Mouse (Mus musculus) midbrain, embryonic 16.5 days (tissue): ENCODE data around the gene Cacnb1. TPM values are rescaled to one million over a fixed set of nuclear protein-coding genes. Genes with fewer than 3 reads are reported as not detected.
A peak's percentile ranks its signal among the peaks of the same experiment; 100 is the strongest.

ENCODE experiments used
- ATAC-seq: fragments of 200-750 bp; cut with Nextera tagmentation; 2 replicates; pipeline ENCODE4 v1.8.0; 2017; ENCODE audit warnings: moderate TSS enrichment
- H3K27ac ChIP-seq: fragments of 300-500 bp; sonication (generic); 2 replicates; pipeline ENCODE4 v1.5.1; 2014; ENCODE audit warnings: mild to moderate bottlenecking, low read length, mixed read lengths
- H3K27me3 ChIP-seq: fragments of 300-500 bp; sonication (generic); 2 replicates; pipeline ENCODE4 v1.6.1; 2014; ENCODE audit warnings: low read depth, low read length, mixed read lengths; ENCODE audit not compliant: control insufficient read depth, insufficient read depth
- H3K36me3 ChIP-seq: fragments of 300-500 bp; sonication (generic); 2 replicates; pipeline ENCODE4 v1.6.1; 2014; ENCODE audit warnings: mild to moderate bottlenecking, low read length, moderate library complexity, mixed read lengths; ENCODE audit not compliant: control insufficient read depth, insufficient read depth
- H3K4me1 ChIP-seq: fragments of 300-500 bp; sonication (generic); 2 replicates; pipeline ENCODE4 v1.6.1; 2014; ENCODE audit warnings: mild to moderate bottlenecking, low read length, mixed read lengths; ENCODE audit not compliant: control insufficient read depth, insufficient read depth
- H3K4me2 ChIP-seq: fragments of 300-500 bp; sonication (generic); 2 replicates; pipeline ENCODE4 v1.6.1; 2014; ENCODE audit warnings: mild to moderate bottlenecking, low read length, mixed read lengths
- H3K4me3 ChIP-seq: fragments of 300-500 bp; sonication (generic); 2 replicates; pipeline ENCODE4 v1.5.1; 2014; ENCODE audit warnings: low read depth, mild to moderate bottlenecking, low read length, moderate library complexity, mixed read lengths
- H3K9ac ChIP-seq: fragments of 300-500 bp; sonication (generic); 2 replicates; pipeline ENCODE4 v1.6.1; 2014; ENCODE audit warnings: low read depth, low read length, mixed read lengths
- H3K9me3 ChIP-seq: fragments of 300-500 bp; sonication (generic); replicated peaks from 2 replicates; pipeline ENCODE4 v1.6.1; 2014; ENCODE audit warnings: mild to moderate bottlenecking, low read length, mixed read lengths; ENCODE audit not compliant: control insufficient read depth, poor library complexity, severe bottlenecking
- WGBS: fragments of 180-500 bp; shearing (Covaris S2); extraction: QIAGEN DNeasy Blood & Tissue Kit; methylation state at CpG from one replicate; pipeline ENCODE4 v1.1.7; 2014; 5-methylcytosine and 5-hydroxymethylcytosine counted together
- polyA plus RNA-seq: library from polyadenylated mRNA; unstranded; fragments of >200 nt; fragmentation: Nextera tagmentation; extraction: Ambion mirVana; gene quantifications from 2 replicates; pipeline ENCODE4 v1.2.1, GENCODE M21; 2015

The Cacnb1 gene
- polyA plus RNA-seq, 1 experiment from 2014 or later: 73.2 TPM

GRCm38 (mm10) chr11:98030701-98031442 lies 8.0 kb upstream of the Cacnb1 start:
- Histone ChIP-seq H3K27ac (no peak overlapping the region), H3K4me1 (peaks cover 25% of the 10 kb centered on the region), H3K9me3 (no peaks in the 10 kb centered on the region), H3K9ac (no peak overlapping the region), H3K27me3 (no peaks in the 10 kb centered on the region), H3K4me3 (no peak overlapping the region), H3K36me3 (peaks cover 23% of the 10 kb centered on the region), H3K4me2 (no peak overlapping the region)
- WGBS: 55% methylated on average over 5 of the region's 5 CpGs
- ATAC-seq: no peak

GRCm38 (mm10) chr11:98027785-98028184 lies 5.0 kb upstream of the Cacnb1 start:
- Histone ChIP-seq H3K4me2 (peak overlapping the region; percentile 71), H3K36me3 (peaks cover 23% of the 10 kb centered on the region), H3K27me3 (no peaks in the 10 kb centered on the region), H3K27ac (no peak overlapping the region), H3K4me3 (peak overlapping the region; percentile 83), H3K4me1 (peaks cover 26% of the 10 kb centered on the region), H3K9ac (peak overlapping the region; percentile 98), H3K9me3 (no peaks in the 10 kb centered on the region)
- WGBS: 18% methylated on average over 7 of the region's 7 CpGs
- ATAC-seq: no peak

GRCm38 (mm10) chr11:98027297-98027688 lies 4.5 kb upstream of the Cacnb1 start:
- peak overlapping the region; percentile 71 for H3K4me2 ChIP-seq
- peak overlapping the region; percentile 85 for H3K27ac ChIP-seq
- peak overlapping the region; percentile 98 for H3K9ac ChIP-seq
- H3K9me3 ChIP-seq: no peaks in the 10 kb centered on the region
- peaks cover 23% of the 10 kb centered on the region for H3K36me3 ChIP-seq
- WGBS: 0% methylated on average over 18 of the region's 18 CpGs
- peak overlapping the region; percentile 83 for H3K4me3 ChIP-seq
- H3K27me3 ChIP-seq: no peaks in the 10 kb centered on the region
- peaks cover 26% of the 10 kb centered on the region for H3K4me1 ChIP-seq
- no peak for ATAC-seq

GRCm38 (mm10) chr11:98026570-98027296 lies 3.9 kb upstream of the Cacnb1 start, which contains the start of gene Rpl19:
Rpl19 (plus strand) TSS chr11:98026710.
- ATAC-seq: peak; percentile 54
- WGBS: under 1% methylated on average over 57 of the region's 69 CpGs

GRCm38 (mm10) chr11:98026248-98026569 lies 3.4 kb upstream of the Cacnb1 start:
- Histone ChIP-seq H3K27ac (peak overlapping the region; percentile 85), H3K9ac (peak overlapping the region; percentile 98), H3K4me2 (peak overlapping the region; percentile 71), H3K36me3 (peaks cover 21% of the 10 kb centered on the region), H3K9me3 (no peaks in the 10 kb centered on the region), H3K4me1 (peaks cover 29% of the 10 kb centered on the region), H3K4me3 (peak overlapping the region; percentile 83), H3K27me3 (no peaks in the 10 kb centered on the region)
- 5% methylated on average over 15 of the region's 15 CpGs for WGBS
- ATAC-seq: no peak

More at GRCm38 (mm10) chr11:98026570-98027296, 3.9 kb upstream of the Cacnb1 start, which contains the start of gene Rpl19:
- H3K9ac ChIP-seq: peak within 1 kb of the TSS; percentile 98
- H3K4me3 ChIP-seq: peak within 1 kb of the TSS; percentile 83
- H3K27ac ChIP-seq: peak within 1 kb of the TSS; percentile 85
- H3K4me1 ChIP-seq: peaks cover 26% of the 10 kb centered on the region
- peaks cover 23% of the 10 kb centered on the region for H3K36me3 ChIP-seq
- peak within 1 kb of the TSS; percentile 71 for H3K4me2 ChIP-seq
- no peaks in the 10 kb centered on the region for H3K27me3 ChIP-seq
- no peaks in the 10 kb centered on the region for H3K9me3 ChIP-seq

GRCm38 (mm10) chr11:98024516-98024915 lies 1.7 kb upstream of the Cacnb1 start:
- Histone ChIP-seq H3K4me2 (no peak overlapping the region), H3K36me3 (peaks cover 10% of the 10 kb centered on the region), H3K9ac (no peak overlapping the region), H3K9me3 (no peaks in the 10 kb centered on the region), H3K4me3 (no peak overlapping the region), H3K4me1 (peaks cover 45% of the 10 kb centered on the region), H3K27me3 (no peaks in the 10 kb centered on the region), H3K27ac (no peak overlapping the region)
- no peak for ATAC-seq
- 93% methylated on average over 3 of the region's 3 CpGs for WGBS

- ATAC-seq: peak; percentile 36
- peaks cover 46% of the 10 kb centered on the region for H3K4me1 ChIP-seq
- peak overlapping the region; percentile 95 for H3K27ac ChIP-seq
- peak overlapping the region; percentile 80 for H3K4me3 ChIP-seq
- H3K4me2 ChIP-seq: peak overlapping the region; percentile 81
- no peaks in the 10 kb centered on the region for H3K27me3 ChIP-seq
- H3K9ac ChIP-seq: peak overlapping the region; percentile 95
- 0% methylated on average over 12 of the region's 23 CpGs for WGBS
- H3K36me3 ChIP-seq: peaks cover 8% of the 10 kb centered on the region
- no peaks in the 10 kb centered on the region for H3K9me3 ChIP-seq
Observed at GRCm38 (mm10) chr11:98022253-98022554, 630 bp downstream of the Cacnb1 start.

GRCm38 (mm10) chr11:98021565-98022252 lies 1.1 kb downstream of the Cacnb1 start:
- H3K9me3 ChIP-seq: no peaks in the 10 kb centered on the region
- 3% methylated on average over 32 of the region's 34 CpGs for WGBS
- peak overlapping the region; percentile 95 for H3K9ac ChIP-seq
- H3K4me2 ChIP-seq: peak overlapping the region; percentile 81
- H3K27me3 ChIP-seq: no peaks in the 10 kb centered on the region
- peaks cover 46% of the 10 kb centered on the region for H3K4me1 ChIP-seq
- peak overlapping the region; percentile 80 for H3K4me3 ChIP-seq
- H3K36me3 ChIP-seq: peaks cover 9% of the 10 kb centered on the region
- H3K27ac ChIP-seq: peak overlapping the region; percentile 95
- ATAC-seq: peak; percentile 15
